Mouse (Mus musculus): ENCODE data around the gene Casp12. TPM values are rescaled to one million over a fixed set of nuclear protein-coding genes. Genes with fewer than 3 reads are reported as not detected.
"Not testable (repeated sequence)": the region's sequence is repeated elsewhere in the genome, so short reads cannot be mapped to it uniquely, and the experiment has no call there.

The Casp12 gene
- total RNA-seq (2021), result 10 to 100 TPM; 12.7 to 16.8 TPM
- long read RNA-seq, experiment 1, transcript Casp12-201 (11 exons, 2,649 nt), result major isoform, 8 of 11 reads
- long read RNA-seq, experiment 1, partial matches to known transcripts, result 0 of 11 reads
- long read RNA-seq, experiment 1, other reads (novel, unspliced or antisense), result 3 of 11 reads
- long read RNA-seq, experiment 2, transcript Casp12-201 (11 exons, 2,649 nt), result major isoform, 7 of 7 reads
- long read RNA-seq, experiment 2, partial matches to known transcripts, result 0 of 7 reads
- long read RNA-seq, experiment 2, other reads (novel, unspliced or antisense), result 0 of 7 reads

GRCm38 (mm10) chr9:5345291-5345898 is at the start of gene Casp12:
Gene Casp12 (plus strand): TSS chr9:5345430.
- peak; percentile 41 for DNase-seq

- DNase-seq, result no peak
Observed at GRCm38 (mm10) chr9:5296354-5297237, 48.6 kb upstream of the Casp12 start.

- DNase-seq, result no peak
Observed at GRCm38 (mm10) chr9:5298329-5299131, 46.7 kb upstream of the Casp12 start, which contains the start of gene Casp1. Gene Casp1 (plus strand): TSS chr9:5298517.

GRCm38 (mm10) chr9:5299132-5299381 is 46.2 kb upstream of the Casp12 start:
- DNase-seq, result no peak

- peak; percentile 22 for DNase-seq
Observed at GRCm38 (mm10) chr9:5308561-5308960, 36.7 kb upstream of the Casp12 start, which contains the start of gene Casp4. Gene Casp4 (plus strand): TSS chr9:5308828.

- no peak for DNase-seq
Observed at GRCm38 (mm10) chr9:5310112-5310511, 35.1 kb upstream of the Casp12 start.

- DNase-seq, result no peak
Observed at GRCm38 (mm10) chr9:5311435-5311834, 33.8 kb upstream of the Casp12 start.

GRCm38 (mm10) chr9:5328204-5328603 is 17.0 kb upstream of the Casp12 start:
- no peak for DNase-seq

- no peak for DNase-seq
Observed at GRCm38 (mm10) chr9:5332441-5332840, 12.8 kb upstream of the Casp12 start.

- no peak for DNase-seq
Observed at GRCm38 (mm10) chr9:5333422-5333821, 11.8 kb upstream of the Casp12 start.

- no peak for DNase-seq
Observed at GRCm38 (mm10) chr9:5343092-5343491, 2.1 kb upstream of the Casp12 start.

- no peak for DNase-seq
Observed at GRCm38 (mm10) chr9:5344090-5344489, 1.1 kb upstream of the Casp12 start.

- no peak for DNase-seq
Observed at GRCm38 (mm10) chr9:5347381-5347780, 2.2 kb downstream of the Casp12 start.

- no peak for DNase-seq
Observed at GRCm38 (mm10) chr9:5353673-5354072, 8.4 kb downstream of the Casp12 start.

- DNase-seq, result peak; percentile 14
Observed at GRCm38 (mm10) chr9:5356801-5357200, 11.6 kb downstream of the Casp12 start.

- DNase-seq, result no peak
Observed at GRCm38 (mm10) chr9:5393561-5393960, 48.3 kb downstream of the Casp12 start.

GRCm38 (mm10) chr9:5395861-5396260 is 50.6 kb downstream of the Casp12 start:
- not testable (repeated sequence) for DNase-seq

- DNase-seq, result no peak
Observed at GRCm38 (mm10) chr9:5410988-5411568, 65.8 kb downstream of the Casp12 start.

- no peak for DNase-seq
Observed at GRCm38 (mm10) chr9:5412446-5413111, 67.3 kb downstream of the Casp12 start.

- no peak for DNase-seq
Observed at GRCm38 (mm10) chr9:5417871-5418270, 72.6 kb downstream of the Casp12 start.

Data from adrenal gland, postnatal 10 days (tissue).